Mouse (Mus musculus): ENCODE data around the gene Nfia.

DNA sequence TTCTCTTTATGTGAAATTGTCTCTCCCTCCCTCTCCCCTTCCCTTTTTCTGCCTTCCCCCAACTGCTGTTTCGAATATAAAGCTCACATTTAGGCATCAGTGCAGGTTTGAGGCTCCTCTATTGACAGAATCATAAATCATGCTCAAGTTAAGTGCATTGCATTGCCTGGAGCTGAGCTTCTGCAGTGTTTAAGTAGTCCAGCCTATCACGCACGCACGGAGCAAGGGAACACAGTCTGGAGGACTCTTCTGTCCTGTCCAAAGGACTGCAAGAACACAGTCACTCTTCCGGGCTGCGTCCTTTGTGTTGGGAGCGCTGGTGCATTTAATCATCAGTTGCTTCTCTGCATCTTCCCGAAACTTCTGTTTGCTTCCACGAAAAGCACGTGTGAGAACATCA lies 278.2 kb downstream of the Nfia start:
- TF ChIP-seq MAFK (IDR thresholded peaks at IDR 0.05; ENCODE audit: insufficient read depth, low read depth, low read length) (no peak), ZC3H11A (IDR thresholded peaks at IDR 0.05; ENCODE audit: borderline replicate concordance, low read depth, low read length) (no peak)

Measured in ES-E14 (cell line).